Comparison of ENCODE assay signal across 8 mouse cellular contexts in the genomic region with DNA sequence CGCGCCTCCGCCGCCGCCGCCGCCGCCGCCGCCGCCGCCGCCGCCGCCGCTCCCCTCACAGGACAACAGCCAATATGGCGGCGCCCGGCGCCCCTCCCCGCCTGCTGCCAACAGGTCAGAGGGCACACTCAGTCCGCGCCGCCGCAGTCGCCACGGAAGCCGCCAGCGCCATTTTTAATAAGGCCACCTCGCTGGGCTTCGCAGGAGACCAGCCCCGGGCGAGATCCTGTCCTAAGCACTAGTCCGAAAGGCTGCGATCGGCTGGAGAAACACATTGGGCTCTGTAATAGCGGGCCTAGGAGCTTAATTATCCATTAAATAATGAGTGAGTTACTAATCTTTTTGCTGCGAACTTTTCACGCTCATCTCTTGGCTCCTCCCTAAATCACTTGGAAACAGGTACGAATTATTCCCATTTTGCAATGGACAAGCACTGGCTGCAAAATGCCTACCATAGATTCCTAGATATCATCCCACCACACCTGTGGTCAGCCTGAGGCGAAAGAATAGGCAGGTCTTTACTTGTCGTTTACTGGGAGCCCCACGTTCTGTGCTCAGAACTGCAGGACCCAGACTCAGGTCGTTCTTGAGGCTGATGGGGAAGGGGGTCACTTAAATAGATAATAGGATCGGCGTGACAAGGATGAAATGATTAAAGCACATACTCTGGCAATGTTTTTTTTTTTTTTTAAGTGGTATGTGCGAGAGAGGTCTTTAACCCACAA. TPM values are rescaled to one million over a fixed set of nuclear protein-coding genes. Genes with fewer than 3 reads are reported as not detected.
A peak's percentile ranks its signal among the peaks of the same experiment; 100 is the strongest.
DNase-seq lines count a peak whose midpoint lies in the region; ATAC-seq and TF ChIP-seq lines count a peak whose summit lies in the region.

Fam193b (minus strand) TSS at position 94 of the 725 bp plus-strand sequence.

- 0 out of 2 replicates have a peak, but pooled peaks have one; percentile 17 for TF ChIP-seq POLR2A in liver, adult 2 months (IDR thresholded peaks at IDR 0.05; ENCODE audit: extremely low read depth, insufficient read depth, low read length)
- peak; percentile 52 for TF ChIP-seq POLR2A in myocyte (IDR thresholded peaks at IDR 0.05; ENCODE audit: insufficient read length, low read depth)

- H3K79me2 ChIP-seq in liver, adult 2 months (ENCODE audit: control insufficient read depth, insufficient read depth, low read length) = peaks cover 26% of the 10 kb centered on the region
- H3K79me2 ChIP-seq in myocyte (ENCODE audit: control insufficient read depth, insufficient read depth) = peaks cover 54% of the 10 kb centered on the region

- peak; percentile 96 for ATAC-seq in erythroblast, adult 5-6 weeks (replicated peaks; ENCODE audit: low FRiP score, poor library complexity, severe bottlenecking)
- peak; percentile 92 for ATAC-seq in heart, embryonic 11.5 days (replicated peaks; ENCODE audit: insufficient number of reproducible peaks, low FRiP score, low TSS enrichment)
- peak; percentile 90 for ATAC-seq in kidney, embryonic 16.5 days (ENCODE audit: low FRiP score, low TSS enrichment)

- H3K27ac ChIP-seq in heart, embryonic 11.5 days (ENCODE audit: low read depth, low read length) = peak within 1 kb of the TSS; percentile 87
- peak within 1 kb of the TSS; percentile 86 for H3K27ac ChIP-seq in kidney, embryonic 16.5 days (ENCODE audit: low read length)
- peak within 1 kb of the TSS; percentile 57 for H3K27ac ChIP-seq in liver, adult 2 months (replicated peaks; ENCODE audit: insufficient read depth, low read depth, low read length)

- no peaks in the 10 kb centered on the region for H3K27me3 ChIP-seq in heart, embryonic 11.5 days (ENCODE audit: control insufficient read depth, insufficient read depth, low read length)
- H3K27me3 ChIP-seq in kidney, embryonic 16.5 days (ENCODE audit: insufficient read depth, low read length) = no peaks in the 10 kb centered on the region
- no peaks in the 10 kb centered on the region for H3K27me3 ChIP-seq in liver, adult 2 months (ENCODE audit: control insufficient read depth, insufficient read depth, low read length)
- H3K27me3 ChIP-seq in myocyte (ENCODE audit: control insufficient read depth, insufficient read depth, insufficient read length) = no peaks in the 10 kb centered on the region
- H3K27me3 ChIP-seq in splenic B cell, adult 2 months (ENCODE audit: control insufficient read depth, insufficient read depth, low read length, poor library complexity, severe bottlenecking) = no peaks in the 10 kb centered on the region

- H3K4me1 ChIP-seq in heart, embryonic 11.5 days (ENCODE audit: control insufficient read depth, insufficient read depth, low read length) = peaks cover 9% of the 10 kb centered on the region
- H3K4me1 ChIP-seq in kidney, embryonic 16.5 days (ENCODE audit: insufficient read depth, low read length) = peaks cover 16% of the 10 kb centered on the region
- peaks cover 6% of the 10 kb centered on the region for H3K4me1 ChIP-seq in liver, adult 2 months (ENCODE audit: control insufficient read depth, insufficient read depth, low read length)

- H3ac ChIP-seq in myocyte (ENCODE audit: control insufficient read depth, insufficient read length) = peak within 1 kb of the TSS; percentile 69

- peak within 1 kb of the TSS; percentile 81 for H3K4me2 ChIP-seq in heart, embryonic 11.5 days
- H3K4me2 ChIP-seq in kidney, embryonic 16.5 days (replicated peaks; ENCODE audit: low read depth, low read length) = peak within 1 kb of the TSS; percentile 98
- H3K4me2 ChIP-seq in myocyte (ENCODE audit: low read depth) = peak within 1 kb of the TSS; percentile 99

- H3K36me3 ChIP-seq in heart, embryonic 11.5 days (ENCODE audit: control insufficient read depth, insufficient read depth, low read length) = no peaks in the 10 kb centered on the region
- H3K36me3 ChIP-seq in kidney, embryonic 16.5 days (ENCODE audit: insufficient read depth, low read length) = no peaks in the 10 kb centered on the region
- peaks cover 1% of the 10 kb centered on the region; the same call in 1 of the 2 replicates for H3K36me3 ChIP-seq in liver, adult 2 months (ENCODE audit: control insufficient read depth, insufficient read depth, low read length)
- H3K36me3 ChIP-seq in myocyte (ENCODE audit: control insufficient read depth, insufficient read depth) = no peaks in the 10 kb centered on the region
- H3K36me3 ChIP-seq in splenic B cell, adult 2 months (ENCODE audit: control insufficient read depth, insufficient read depth, low read length, poor library complexity, severe bottlenecking) = no peaks in the 10 kb centered on the region

- H3K9ac ChIP-seq in heart, embryonic 11.5 days (ENCODE audit: low read depth, low read length) = peak within 1 kb of the TSS; percentile 96
- peak within 1 kb of the TSS; percentile 96 for H3K9ac ChIP-seq in kidney, embryonic 16.5 days (replicated peaks; ENCODE audit: low read length)
- H3K9ac ChIP-seq in liver, adult 2 months (ENCODE audit: low read depth, low read length) = peak within 1 kb of the TSS; percentile 96

- no peak for TF ChIP-seq CTCF in liver, adult 2 months (IDR thresholded peaks at IDR 0.05; ENCODE audit: low read depth, low read length)

- H3K4me3 ChIP-seq in heart, embryonic 11.5 days (ENCODE audit: low read depth, low read length) = peak within 1 kb of the TSS; percentile 97
- H3K4me3 ChIP-seq in kidney, embryonic 16.5 days (ENCODE audit: low read length) = peak within 1 kb of the TSS; percentile 96
- peak within 1 kb of the TSS; percentile 90 for H3K4me3 ChIP-seq in liver, adult 2 months (ENCODE audit: insufficient read depth, low read depth, low read length)
- peak within 1 kb of the TSS; percentile 87 for H3K4me3 ChIP-seq in myocyte

- 2% methylated on average over 47 of the region's 47 CpGs for WGBS in heart, embryonic 11.5 days (ENCODE audit: insufficient replicate concordance)
- 1% methylated on average over 47 of the region's 47 CpGs for WGBS in kidney, embryonic 16.5 days
- WGBS in liver, adult 2 months = 3% methylated on average over 47 of the region's 47 CpGs

- peaks cover 2% of the 10 kb centered on the region; the same call in 1 of the 2 replicates for H3K9me3 ChIP-seq in heart, embryonic 11.5 days (replicated peaks; ENCODE audit: control insufficient read depth, low read length)
- 0 out of 2 replicates have a peak, but pooled peaks cover 8% of the 10 kb centered on the region for H3K9me3 ChIP-seq in kidney, embryonic 16.5 days (ENCODE audit: low read length)

- peak; percentile 94 for DNase-seq in B cell, adult 2 months
- DNase-seq in brain, adult 2 months (ENCODE audit: low read depth, low spot score) = peak; percentile 95
- peak; percentile 68 for DNase-seq in liver, adult 2 months (ENCODE audit: extremely low read depth, low read depth, low spot score)
- peak; percentile 93 for DNase-seq in splenic B cell, adult 2 months (ENCODE audit: low read depth, low spot score)

TF ChIP-seq in myocyte, 11 proteins besides CTCF, POLR2A, EP300 and RAD21:
- TF ChIP-seq MAX (IDR thresholded peaks at IDR 0.05; ENCODE audit: low read depth) (no peak), MYOG (IDR thresholded peaks at IDR 0.05; ENCODE audit: control insufficient read depth in 1 of 3, insufficient read depth in 1 of 3, insufficient read length in 2 of 3, low read depth in 2 of 3) (no peak), REST (IDR thresholded peaks at IDR 0.05; ENCODE audit: insufficient read depth, insufficient read length) (no peak), E2F4 (IDR thresholded peaks at IDR 0.05; ENCODE audit: insufficient read depth) (no peak), POLR2AphosphoS2 (IDR thresholded peaks at IDR 0.05; ENCODE audit: insufficient read length, low read depth) (no peak), TCF3 (IDR thresholded peaks at IDR 0.05; ENCODE audit: insufficient read length, low read depth) (no peak), MYOD1 (IDR thresholded peaks at IDR 0.05; ENCODE audit: control insufficient read depth in 1 of 3, insufficient read length in 2 of 3, low read depth in 2 of 3) (no peak), CEBPB (IDR thresholded peaks at IDR 0.05; ENCODE audit: insufficient read depth, poor library complexity, severe bottlenecking) (no peak), SRF (IDR thresholded peaks at IDR 0.05; ENCODE audit: control insufficient read depth, insufficient read length, low read depth) (no peak), TCF12 (IDR thresholded peaks at IDR 0.05; ENCODE audit: insufficient read depth, poor library complexity, severe bottlenecking) (no peak), USF1 (IDR thresholded peaks at IDR 0.05; ENCODE audit: low read depth) (no peak)

RNA-seq across cellular contexts. Expression of gene Fam193b, which starts in this region (rescaled TPM):
- total RNA-seq in erythroblast, adult 5-6 weeks (2015; ENCODE audit: low replicate concordance) = 35.9 and 38.6 TPM in 2 replicates
- total RNA-seq in erythroblast, adult 5-6 weeks (2017; ENCODE audit: low replicate concordance) = 18.0 and 23.7 TPM in 2 replicates
- polyA plus RNA-seq in heart, embryonic 11.5 days (2014; fragmentation: Nextera tagmentation; extraction: Ambion mirVana) = 19.1 and 21.9 TPM in 2 replicates
- 40.2 and 41.2 TPM in 2 replicates for polyA plus RNA-seq in kidney, embryonic 16.5 days (2015; fragmentation: Nextera tagmentation; extraction: Ambion mirVana)
- 11.1 and 11.7 TPM in 2 replicates for total RNA-seq in liver, adult 2 months (2014; rRNA removed)
- polyA plus RNA-seq in liver, adult 2 months (2012; rRNA removed) = 39.9 and 67.8 TPM in 2 replicates
- 13.5 TPM for polyA plus RNA-seq in myocyte (2012; fragmentation: generic; extraction: Trizol)

Comparison
In these comparisons a context has a peak if more than half of its experiments do, and no peak if none do; other contexts are left out.
1. Peak in every context shown above with its lines: DNase-seq, ATAC-seq, H3K4me3 ChIP-seq and H3K27ac ChIP-seq.